Mouse (Mus musculus) erythroid progenitor cell, adult 5-6 weeks (primary cell): Measurements from ENCODE around the gene 1700093K21Rik. TPM values are rescaled to one million over a fixed set of nuclear protein-coding genes. Genes with fewer than 3 reads are reported as not detected.
"Not testable (repeated sequence)": the region's sequence is repeated elsewhere in the genome, so short reads cannot be mapped to it uniquely, and the experiment has no call there.

Source experiments
- ATAC-seq: replicated peaks from 2 replicates; pipeline ENCODE4 v1.8.0; 2016; ENCODE audit warnings: moderate number of reproducible peaks, mild to moderate bottlenecking, moderate TSS enrichment, inconsistent platforms; ENCODE audit not compliant: poor library complexity, low FRiP score, severe bottlenecking
- total RNA-seq, 2 experiments: library from RNA; stranded (forward) in 1 of 2; stranded (reverse) in 1 of 2; fragments of 150-400 nt in 1 of 2; fragments of 186-747, 209-891 nt in 1 of 2; gene quantifications; 2 replicates each; pipeline versions ENCODE4 v1.2.3 to v1.2.4; 2015 to 2017; ENCODE audit warnings: low replicate concordance in 2 of 2

Gene 1700093K21Rik
- not detected in 2 replicates for total RNA-seq (2015; ENCODE audit: low replicate concordance)
- total RNA-seq (2017; ENCODE audit: low replicate concordance) = not detected in 2 replicates

- no peak for ATAC-seq
These were observed at the start of gene 1700093K21Rik for GRCm38 (mm10) chr11:23520473-23521205. Gene 1700093K21Rik, minus strand, starts transcription at chr11:23521155.

- ATAC-seq = no peak
These were observed 49.2 kb upstream of the 1700093K21Rik start for GRCm38 (mm10) chr11:23570130-23570529.

- ATAC-seq = peak; percentile 76
These were observed 44.8 kb upstream of the 1700093K21Rik start for GRCm38 (mm10) chr11:23565761-23566160.

- ATAC-seq = no peak
These were observed 36.2 kb upstream of the 1700093K21Rik start for GRCm38 (mm10) chr11:23557039-23557630.

- no peak for ATAC-seq
These were observed 16.5 kb upstream of the 1700093K21Rik start for GRCm38 (mm10) chr11:23537446-23537845.

- ATAC-seq = no peak
These were observed 2.0 kb downstream of the 1700093K21Rik start for GRCm38 (mm10) chr11:23518981-23519380.

GRCm38 (mm10) chr11:23515315-23515714, 5.6 kb downstream of the 1700093K21Rik start:
- no peak for ATAC-seq

GRCm38 (mm10) chr11:23514785-23515184, 6.2 kb downstream of the 1700093K21Rik start:
- ATAC-seq = not testable (repeated sequence)

GRCm38 (mm10) chr11:23504801-23505200, 16.2 kb downstream of the 1700093K21Rik start:
- ATAC-seq = not testable (repeated sequence)

GRCm38 (mm10) chr11:23498609-23499008, 22.3 kb downstream of the 1700093K21Rik start:
- ATAC-seq = no peak

GRCm38 (mm10) chr11:23497718-23498509, 23.0 kb downstream of the 1700093K21Rik start, which contains the start of gene Ahsa2:
Gene Ahsa2, minus strand, starts transcription at chr11:23498030.
- ATAC-seq = peak; percentile 91

- peak; percentile 31 for ATAC-seq
These were observed 23.6 kb downstream of the 1700093K21Rik start for GRCm38 (mm10) chr11:23497335-23497717.

GRCm38 (mm10) chr11:23496661-23497060, 24.3 kb downstream of the 1700093K21Rik start:
- no peak for ATAC-seq

GRCm38 (mm10) chr11:23495231-23495630, 25.7 kb downstream of the 1700093K21Rik start:
- ATAC-seq = no peak

GRCm38 (mm10) chr11:23492048-23492790, 28.7 kb downstream of the 1700093K21Rik start:
- no peak for ATAC-seq

GRCm38 (mm10) chr11:23489955-23490354, 31.0 kb downstream of the 1700093K21Rik start:
- ATAC-seq = no peak
